Mouse (Mus musculus): ENCODE data around the gene Ccr5. TPM values are rescaled to one million over a fixed set of nuclear protein-coding genes. Genes with fewer than 3 reads are reported as not detected.
"Not testable (repeated sequence)": the region's sequence is repeated elsewhere in the genome, so short reads cannot be mapped to it uniquely, and the experiment has no call there.

Ccr5 gene
- polyA plus RNA-seq, 1 experiment from 2014 or later = 0.90 TPM

DNA sequence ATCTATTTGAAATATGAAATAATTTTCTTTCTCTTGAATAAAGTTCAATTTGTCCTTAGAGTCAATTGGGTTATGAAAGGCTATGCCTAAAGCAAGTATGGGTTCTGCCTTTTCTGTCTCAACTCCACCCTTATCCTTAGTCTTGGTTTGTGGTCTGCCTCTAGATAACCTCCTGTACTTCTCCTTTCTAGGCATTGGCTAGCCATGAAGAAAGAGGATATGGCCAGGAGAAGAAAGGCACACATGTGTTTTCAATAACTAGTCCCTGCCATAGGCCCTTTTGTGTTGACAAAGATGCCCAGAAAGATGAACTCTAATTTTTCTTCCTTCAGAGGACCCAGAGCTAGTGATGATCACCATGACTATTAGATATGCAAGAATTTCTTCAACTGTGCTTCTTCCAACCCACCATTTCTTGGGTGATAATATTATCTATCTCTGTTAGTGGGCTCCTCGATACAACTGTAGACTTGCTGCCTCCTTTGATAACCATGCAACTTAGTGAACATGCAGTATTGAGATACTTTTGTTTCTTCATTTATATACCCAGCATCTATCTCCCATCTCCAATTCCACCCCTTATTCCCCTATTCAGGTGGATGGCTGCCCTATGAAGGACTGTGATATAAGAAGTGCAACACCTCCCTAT, 8.6 kb upstream of the Ccr5 start:
- no peak overlapping the region for H3K9ac ChIP-seq
- no peak overlapping the region for H3K4me2 ChIP-seq
- no peak overlapping the region for H3K27ac ChIP-seq
- no peak for ATAC-seq (ENCODE audit: low FRiP score)
- H3K36me3 ChIP-seq = no peaks in the 10 kb centered on the region
- no peaks in the 10 kb centered on the region for H3K4me1 ChIP-seq (replicated peaks)
- H3K27me3 ChIP-seq = no peaks in the 10 kb centered on the region
- no peaks in the 10 kb centered on the region for H3K9me3 ChIP-seq
- H3K4me3 ChIP-seq = no peak overlapping the region
- 78% methylated on average over 1 of the region's 1 CpGs for WGBS

GRCm38 (mm10) chr9:124113777-124114176, 7.6 kb upstream of the Ccr5 start:
- no peak for ATAC-seq (ENCODE audit: low FRiP score)
- H3K27me3 ChIP-seq = no peaks in the 10 kb centered on the region
- no peak overlapping the region for H3K9ac ChIP-seq
- H3K36me3 ChIP-seq = no peaks in the 10 kb centered on the region
- no peak overlapping the region for H3K4me2 ChIP-seq
- no peak overlapping the region for H3K4me3 ChIP-seq
- no peaks in the 10 kb centered on the region for H3K9me3 ChIP-seq
- H3K27ac ChIP-seq = no peak overlapping the region
- H3K4me1 ChIP-seq (replicated peaks) = no peaks in the 10 kb centered on the region
- 98% methylated on average over 1 of the region's 1 CpGs for WGBS

DNA sequence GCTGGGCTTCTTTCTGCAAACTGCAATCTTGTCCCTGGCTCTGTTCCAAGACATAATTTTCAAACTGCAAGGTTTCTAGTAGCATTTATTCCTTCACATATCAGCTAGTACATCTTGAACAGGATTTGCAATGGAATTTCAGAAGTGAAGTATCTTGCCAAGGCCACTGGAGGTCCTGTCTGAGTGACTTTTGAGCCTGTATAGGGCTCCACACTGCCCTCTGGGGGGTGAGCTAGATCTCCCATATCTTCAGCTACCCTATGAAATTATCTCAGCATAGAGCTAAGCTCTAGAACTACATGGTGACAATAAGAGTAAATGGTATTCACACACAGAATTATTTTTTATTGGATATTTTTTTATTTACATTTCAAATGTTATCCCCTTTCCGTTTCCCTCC, 2.9 kb upstream of the Ccr5 start:
- 94% methylated on average over 1 of the region's 1 CpGs for WGBS
- Histone ChIP-seq H3K27ac (no peak overlapping the region), H3K36me3 (no peaks in the 10 kb centered on the region), H3K9ac (no peak overlapping the region), H3K4me3 (no peak overlapping the region), H3K9me3 (no peaks in the 10 kb centered on the region), H3K27me3 (no peaks in the 10 kb centered on the region), H3K4me2 (no peak overlapping the region), H3K4me1 (replicated peaks) (no peaks in the 10 kb centered on the region)
- no peak for ATAC-seq (ENCODE audit: low FRiP score)

DNA sequence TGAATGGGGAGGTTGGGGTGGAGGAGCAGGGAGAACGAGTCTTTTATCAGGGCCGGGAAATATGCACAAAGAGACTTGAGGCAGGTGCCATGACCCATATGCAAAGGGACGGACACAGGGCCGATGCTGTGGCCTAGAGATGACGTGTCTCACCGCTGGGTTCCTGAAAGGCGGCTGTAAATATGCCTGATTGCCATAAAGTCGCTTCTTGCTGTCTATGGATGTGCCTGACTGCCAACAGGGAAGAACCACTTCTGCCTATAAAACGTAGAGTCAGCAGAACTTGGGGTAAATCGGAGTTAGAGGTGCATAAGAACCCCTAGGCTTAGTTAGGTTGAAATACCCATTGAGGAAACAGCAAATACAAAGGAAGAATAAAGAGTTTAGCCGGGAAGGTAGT, 4.2 kb downstream of the Ccr5 start:
- WGBS = 85% methylated on average over 11 of the region's 11 CpGs
- ATAC-seq (ENCODE audit: low FRiP score) = no peak
- no peak overlapping the region for H3K4me3 ChIP-seq

DNA sequence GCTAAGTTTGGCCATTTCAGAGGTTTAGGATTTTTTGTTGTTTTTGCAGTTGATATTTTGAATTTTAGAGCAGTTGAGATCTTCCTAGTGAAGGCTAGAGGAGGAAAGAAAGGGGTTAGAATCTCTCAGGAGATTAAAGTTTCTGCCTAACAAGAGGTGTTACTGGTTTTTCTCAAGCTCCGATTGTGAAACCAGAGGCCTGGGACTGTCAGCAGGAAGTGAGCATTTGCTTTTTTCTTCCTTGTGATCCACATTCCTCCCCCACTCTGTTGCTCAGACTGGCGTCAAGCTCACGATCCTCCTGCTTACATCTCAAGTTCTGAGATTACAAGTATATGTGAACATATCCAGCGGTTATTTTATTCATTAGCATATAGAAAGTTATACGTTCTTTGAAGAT, 5.0 kb downstream of the Ccr5 start:
- Histone ChIP-seq H3K9ac (no peak overlapping the region), H3K27ac (no peak overlapping the region), H3K4me2 (no peak overlapping the region), H3K4me3 (no peak overlapping the region), H3K9me3 (no peaks in the 10 kb centered on the region), H3K36me3 (no peaks in the 10 kb centered on the region), H3K27me3 (no peaks in the 10 kb centered on the region), H3K4me1 (replicated peaks) (no peaks in the 10 kb centered on the region)
- no peak for ATAC-seq (ENCODE audit: low FRiP score)
- WGBS = 71% methylated on average over 5 of the region's 5 CpGs

More for the DNA sequence above, 4.2 kb downstream of the Ccr5 start:
- Histone ChIP-seq H3K27me3 (no peaks in the 10 kb centered on the region), H3K9me3 (no peaks in the 10 kb centered on the region), H3K27ac (no peak overlapping the region), H3K4me1 (replicated peaks) (no peaks in the 10 kb centered on the region), H3K36me3 (no peaks in the 10 kb centered on the region), H3K4me2 (no peak overlapping the region), H3K9ac (no peak overlapping the region)

GRCm38 (mm10) chr9:124127412-124127811, 6.1 kb downstream of the Ccr5 start:
- no peak overlapping the region for H3K4me2 ChIP-seq
- H3K4me1 ChIP-seq (replicated peaks) = no peaks in the 10 kb centered on the region
- no peak overlapping the region for H3K4me3 ChIP-seq
- H3K27me3 ChIP-seq = no peaks in the 10 kb centered on the region
- no peak for ATAC-seq (ENCODE audit: low FRiP score)
- H3K9me3 ChIP-seq = no peaks in the 10 kb centered on the region
- WGBS = 70% methylated on average over 4 of the region's 4 CpGs
- no peak overlapping the region for H3K27ac ChIP-seq
- H3K36me3 ChIP-seq = no peaks in the 10 kb centered on the region
- H3K9ac ChIP-seq = no peak overlapping the region

DNA sequence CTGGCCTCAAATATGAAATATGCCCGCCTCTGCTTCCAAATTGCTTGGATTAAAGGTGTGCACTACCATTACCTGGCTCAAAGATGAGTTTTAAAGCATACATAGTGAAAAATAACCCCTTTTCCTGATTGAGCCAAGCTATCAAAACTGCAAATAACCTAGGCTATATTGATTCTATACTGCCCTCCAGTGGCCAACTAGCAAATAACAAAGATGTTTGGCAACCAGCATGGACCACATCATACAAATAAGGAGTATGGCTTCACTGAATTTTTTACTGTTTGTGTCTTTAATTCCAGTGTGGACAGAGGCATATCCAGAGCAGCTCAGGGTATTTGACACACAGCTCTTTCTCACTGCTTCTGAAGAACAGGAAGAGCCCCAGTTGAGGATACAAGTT, 7.0 kb downstream of the Ccr5 start:
- H3K36me3 ChIP-seq = no peaks in the 10 kb centered on the region
- no peak overlapping the region for H3K27ac ChIP-seq
- H3K27me3 ChIP-seq = no peaks in the 10 kb centered on the region
- no peaks in the 10 kb centered on the region for H3K9me3 ChIP-seq
- H3K4me2 ChIP-seq = no peak overlapping the region
- no peak overlapping the region for H3K4me3 ChIP-seq
- 0% methylated on average over 1 of the region's 1 CpGs for WGBS
- no peaks in the 10 kb centered on the region for H3K4me1 ChIP-seq (replicated peaks)
- no peak for ATAC-seq (ENCODE audit: low FRiP score)
- H3K9ac ChIP-seq = no peak overlapping the region

GRCm38 (mm10) chr9:124132899-124133298, 11.6 kb downstream of the Ccr5 start:
- not testable (repeated sequence) for H3K9me3 ChIP-seq; H3K9ac ChIP-seq; ATAC-seq (ENCODE audit: low FRiP score); H3K4me3 ChIP-seq; H3K36me3 ChIP-seq; H3K27me3 ChIP-seq; H3K4me2 ChIP-seq; H3K4me1 ChIP-seq (replicated peaks); H3K27ac ChIP-seq
- WGBS = 86% methylated on average over 2 of the region's 2 CpGs

DNA sequence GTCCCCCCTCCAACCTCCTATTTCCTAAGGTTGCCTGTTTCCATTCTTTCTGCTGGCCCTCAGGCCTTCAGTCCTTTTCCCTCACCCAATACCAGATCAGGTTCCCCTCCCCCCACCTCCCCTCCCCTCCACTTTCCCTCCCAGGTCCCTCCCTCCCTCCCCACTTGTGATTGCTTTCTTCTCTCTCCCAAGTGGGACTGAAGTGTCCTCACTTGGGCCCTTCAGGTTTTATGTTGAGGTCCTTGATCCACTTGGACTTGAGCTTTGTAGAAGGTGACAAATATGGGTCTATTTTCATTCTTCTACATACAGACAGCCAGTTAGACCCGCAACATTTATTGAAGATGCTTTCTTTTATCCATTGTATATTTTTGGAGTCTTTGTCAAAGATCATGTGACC, 13.6 kb downstream of the Ccr5 start:
- not testable (repeated sequence) for H3K4me1 ChIP-seq (replicated peaks); H3K9ac ChIP-seq; H3K4me3 ChIP-seq; H3K9me3 ChIP-seq; ATAC-seq (ENCODE audit: low FRiP score); H3K4me2 ChIP-seq; H3K27me3 ChIP-seq; H3K36me3 ChIP-seq; H3K27ac ChIP-seq
- 86% methylated on average over 1 of the region's 1 CpGs for WGBS

DNA sequence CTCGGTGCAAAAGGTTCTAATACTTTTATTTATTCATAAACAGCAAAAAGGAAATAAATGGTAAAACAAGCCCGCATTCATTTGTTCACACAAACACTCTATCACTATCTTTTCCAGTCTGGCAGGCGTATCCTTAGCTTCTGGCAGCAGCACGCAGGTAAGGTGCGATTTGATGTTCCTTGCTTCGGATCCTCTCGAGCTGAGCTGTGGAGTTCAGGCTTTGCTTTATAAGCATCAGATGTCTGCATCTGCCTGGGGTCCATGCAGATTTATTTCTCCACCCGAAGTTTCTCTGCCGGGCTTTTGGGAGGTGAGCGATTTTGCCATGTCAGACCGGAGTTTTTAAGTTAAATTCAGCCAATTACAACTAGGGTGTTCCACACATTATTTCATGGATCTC, 16.3 kb downstream of the Ccr5 start:
- H3K9ac ChIP-seq = no peak overlapping the region
- no peaks in the 10 kb centered on the region for H3K36me3 ChIP-seq
- H3K9me3 ChIP-seq = no peaks in the 10 kb centered on the region
- H3K27ac ChIP-seq = no peak overlapping the region
- no peak overlapping the region for H3K4me2 ChIP-seq
- WGBS = 82% methylated on average over 11 of the region's 11 CpGs
- no peak overlapping the region for H3K4me3 ChIP-seq
- ATAC-seq (ENCODE audit: low FRiP score) = no peak
- no peaks in the 10 kb centered on the region for H3K4me1 ChIP-seq (replicated peaks)
- H3K27me3 ChIP-seq = no peaks in the 10 kb centered on the region

- no peaks in the 10 kb centered on the region for H3K27me3 ChIP-seq
- ATAC-seq (ENCODE audit: low FRiP score) = no peak
- WGBS = 67% methylated on average over 4 of the region's 4 CpGs
- H3K27ac ChIP-seq = no peak overlapping the region
- H3K4me1 ChIP-seq (replicated peaks) = no peaks in the 10 kb centered on the region
- H3K4me3 ChIP-seq = no peak overlapping the region
- H3K9me3 ChIP-seq = no peaks in the 10 kb centered on the region
- H3K9ac ChIP-seq = no peak overlapping the region
- H3K4me2 ChIP-seq = no peak overlapping the region
- no peaks in the 10 kb centered on the region for H3K36me3 ChIP-seq
Measured at GRCm38 (mm10) chr9:124138055-124138775, 16.9 kb downstream of the Ccr5 start.

GRCm38 (mm10) chr9:124143678-124144077, 22.3 kb downstream of the Ccr5 start:
- 94% methylated on average over 1 of the region's 1 CpGs for WGBS
- no peaks in the 10 kb centered on the region for H3K36me3 ChIP-seq
- H3K4me3 ChIP-seq = no peak overlapping the region
- no peak for ATAC-seq (ENCODE audit: low FRiP score)
- no peak overlapping the region for H3K4me2 ChIP-seq
- H3K27me3 ChIP-seq = no peaks in the 10 kb centered on the region
- no peak overlapping the region for H3K27ac ChIP-seq
- no peaks in the 10 kb centered on the region for H3K4me1 ChIP-seq (replicated peaks)
- no peaks in the 10 kb centered on the region for H3K9me3 ChIP-seq
- H3K9ac ChIP-seq = no peak overlapping the region

DNA sequence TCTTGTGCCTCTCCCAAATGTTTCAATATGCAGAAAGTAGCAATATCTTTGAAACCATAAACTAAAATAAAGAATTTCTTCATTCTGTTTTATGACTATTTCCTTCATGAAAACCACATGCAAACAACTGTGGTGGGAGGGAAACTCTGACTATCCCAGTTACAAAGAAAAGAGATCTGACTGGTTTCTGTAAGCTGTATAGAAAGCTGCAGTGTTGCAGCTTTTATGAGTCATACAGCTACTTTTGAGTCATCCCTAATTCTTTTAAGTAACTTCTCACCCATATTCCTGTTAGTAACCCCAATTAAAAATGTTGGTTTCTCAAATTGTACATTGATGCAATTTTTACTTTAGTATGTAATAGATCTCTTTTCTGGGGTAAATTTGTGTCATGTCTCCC, 25.0 kb downstream of the Ccr5 start:
- no peak for ATAC-seq (ENCODE audit: low FRiP score)
- Histone ChIP-seq H3K4me3 (no peak overlapping the region), H3K4me1 (replicated peaks) (no peaks in the 10 kb centered on the region), H3K27ac (no peak overlapping the region), H3K4me2 (no peak overlapping the region), H3K9me3 (no peaks in the 10 kb centered on the region), H3K36me3 (no peaks in the 10 kb centered on the region), H3K9ac (no peak overlapping the region), H3K27me3 (no peaks in the 10 kb centered on the region)

Measured in hindbrain, embryonic 13.5 days (tissue).